Comparison of ENCODE assay signal across 29 mouse cellular contexts in genomic region chr17:53456742-53457141, GRCm38 (mm10). TPM values are rescaled to one million over a fixed set of nuclear protein-coding genes. Genes with fewer than 3 reads are reported as not detected.
"Had no signal": no experiment of that assay in that cellular context is flagged by ENCODE, and none has a peak within 500 bp of the region (broad histone marks: within the 10 kb centered on the region; RNA-seq: fewer than 3 reads in every experiment).

No protein-coding gene starts in this region.

- H3K27me3 ChIP-seq: heart, embryonic 12.5 days; hindbrain, embryonic 12.5 days; intestine, embryonic 15.5 days; limb, embryonic 13.5 days; limb, embryonic 15.5 days; liver, embryonic 13.5 days had no signal

- H3K27ac ChIP-seq: gastrocnemius, adult 2 months; heart, embryonic 10.5 days; hindbrain, embryonic 10.5 days; hindbrain, embryonic 12.5 days; hindbrain, embryonic 14.5 days; intestine, embryonic 15.5 days; limb, embryonic 13.5 days; limb, embryonic 15.5 days; liver, embryonic 13.5 days had no signal

- H3K9me3 ChIP-seq: heart, embryonic 10.5 days; hindbrain, embryonic 10.5 days; hindbrain, embryonic 12.5 days; intestine, embryonic 15.5 days; limb, embryonic 13.5 days; limb, embryonic 15.5 days; liver, embryonic 13.5 days had no signal

- DNase-seq: gastrocnemius, adult 2 months; gastrocnemius, postnatal 10 days; gastrocnemius, postnatal 25 days; heart, adult 18-20 months; heart, postnatal 10 days; heart, postnatal 4 days; kidney, adult 18-20 months; kidney, adult 8-10 months; kidney, postnatal 10 days; kidney, postnatal 25 days; kidney, postnatal 4 days; layer of hippocampus, adult 9-11 months; layer of hippocampus, postnatal 36 days; left cerebral cortex, postnatal 4 days; liver, embryonic 13.5 days had no signal

- H3K4me3 ChIP-seq: gastrocnemius, adult 2 months; heart, embryonic 10.5 days; heart, embryonic 12.5 days; hindbrain, embryonic 10.5 days; hindbrain, embryonic 12.5 days; intestine, embryonic 15.5 days; limb, embryonic 13.5 days; limb, embryonic 15.5 days; liver, embryonic 13.5 days had no signal

- ATAC-seq: hindbrain, embryonic 16.5 days; inflammation-experienced regulatory T-cells, adult 6 months; intestine, embryonic 15.5 days; intestine, postnatal 0 days had no signal

- H3K36me3 ChIP-seq: heart, embryonic 10.5 days; heart, embryonic 12.5 days; hindbrain, embryonic 10.5 days; hindbrain, embryonic 12.5 days; intestine, embryonic 15.5 days; limb, embryonic 13.5 days; limb, embryonic 15.5 days; liver, embryonic 13.5 days had no signal

- H3K4me1 ChIP-seq: heart, embryonic 10.5 days; heart, embryonic 12.5 days; hindbrain, embryonic 10.5 days; hindbrain, embryonic 12.5 days; intestine, embryonic 15.5 days; limb, embryonic 13.5 days; limb, embryonic 15.5 days; liver, embryonic 13.5 days had no signal

- H3K9ac ChIP-seq: heart, embryonic 12.5 days; hindbrain, embryonic 12.5 days; hindbrain, embryonic 14.5 days; intestine, embryonic 15.5 days; limb, embryonic 13.5 days; limb, embryonic 15.5 days; liver, embryonic 13.5 days had no signal

RNA-seq across cellular contexts. Expression of gene Efhb, which starts 6.4 kb away (rescaled TPM):
- total RNA-seq: granulocyte monocyte progenitor cell, adult 5-6 weeks; left cerebral cortex, adult 18-20 months; liver, adult 2 months had no signal
- polyA plus RNA-seq: liver, adult 2 months; liver, embryonic 13.5 days had no signal
